Mouse (Mus musculus) C2C12 (cell line): ENCODE data around the gene Wls. TPM values are rescaled to one million over a fixed set of nuclear protein-coding genes. Genes with fewer than 3 reads are reported as not detected.

Experiments used
- H3K27me3 ChIP-seq: one replicate; pipeline ENCODE4 v1.6.1; 2011; ENCODE audit not compliant: control insufficient read depth, insufficient read depth, insufficient read length
- H3K36me3 ChIP-seq: one replicate; pipeline ENCODE4 v1.6.1; 2011; ENCODE audit not compliant: control insufficient read depth, insufficient read depth
- H3K4me3 ChIP-seq: one replicate; pipeline ENCODE4 v1.5.1; 2011; ENCODE audit warnings: mild to moderate bottlenecking, control low read depth; ENCODE audit not compliant: poor library complexity, insufficient read depth, severe bottlenecking
- H3K79me2 ChIP-seq: one replicate; pipeline ENCODE4 v1.6.1; 2011; ENCODE audit not compliant: control insufficient read depth, insufficient read depth
- H3K79me3 ChIP-seq: one replicate; pipeline ENCODE4 v1.6.1; 2011; ENCODE audit warnings: low read depth, control low read depth
- H3ac ChIP-seq: one replicate; pipeline ENCODE3; 2011; ENCODE audit warnings: low read depth; ENCODE audit not compliant: control insufficient read depth, insufficient read length
- CEBPB ChIP-seq: IDR thresholded peaks from one replicate; pipeline ENCODE4 v1.6.1; 2011; ENCODE audit warnings: low read depth, mild to moderate bottlenecking, control low read depth, moderate library complexity
- CTCF ChIP-seq: IDR thresholded peaks from one replicate; pipeline ENCODE4 v1.5.1; 2011; ENCODE audit not compliant: control insufficient read depth, insufficient read depth, insufficient read length
- FOSL1 ChIP-seq: IDR thresholded peaks from one replicate; pipeline ENCODE4 v1.8.0; 2011; ENCODE audit warnings: mild to moderate bottlenecking, low read length; ENCODE audit not compliant: poor library complexity, insufficient read depth, severe bottlenecking
- MAX ChIP-seq: IDR thresholded peaks from one replicate; pipeline ENCODE4 v1.6.1; 2011; ENCODE audit warnings: mild to moderate bottlenecking, control low read depth
- MYOD1 ChIP-seq: IDR thresholded peaks from one replicate; pipeline ENCODE4 v1.6.1; 2011; ENCODE audit warnings: low read depth; ENCODE audit not compliant: control insufficient read depth, insufficient read length
- MYOG ChIP-seq: IDR thresholded peaks from one replicate; pipeline ENCODE4 v1.6.1; 2011; ENCODE audit not compliant: control insufficient read depth, insufficient read length; ENCODE audit errors: extremely low read depth
- USF1 ChIP-seq: IDR thresholded peaks from one replicate; pipeline ENCODE4 v1.6.1; 2011; ENCODE audit warnings: low read depth, mild to moderate bottlenecking, control low read depth, moderate library complexity
- long read RNA-seq, 2 experiments: library from polyadenylated mRNA; unstranded; transcript quantifications; one replicate each; pipeline ENCODE4 v2.0.0; 2019 to 2020
- polyA plus RNA-seq: library from polyadenylated mRNA; unstranded; fragments of >200 nt; fragmentation: generic; extraction: Trizol; gene quantifications from one replicate; pipeline ENCODE4 v1.2.1, GENCODE M21; 2012; ENCODE audit warnings: missing spikeins

Gene Wls
- 135 TPM for polyA plus RNA-seq
- long read RNA-seq, experiment 1, transcript Wls-205 (13 exons, 2,050 nt), result minor isoform, 70 of 455 reads
- long read RNA-seq, experiment 1, transcript Wls-201 (12 exons, 3,559 nt), result major isoform, 289 of 455 reads
- long read RNA-seq, experiment 1, transcript Wls-206 (13 exons, 2,453 nt), result minor isoform, 10 of 455 reads
- long read RNA-seq, experiment 1, transcript Wls-204 (8 exons, 2,949 nt), result minor isoform, 5 of 455 reads
- long read RNA-seq, experiment 1, partial matches to known transcripts, result 44 of 455 reads
- long read RNA-seq, experiment 1, other reads (novel, unspliced or antisense), result 36 of 455 reads
- long read RNA-seq, experiment 2, transcript Wls-201 (12 exons, 3,559 nt), result major isoform, 1,030 of 1,413 reads
- long read RNA-seq, experiment 2, transcript Wls-206 (13 exons, 2,453 nt), result minor isoform, 176 of 1,413 reads
- long read RNA-seq, experiment 2, transcript Wls-205 (13 exons, 2,050 nt), result minor isoform, 129 of 1,413 reads
- long read RNA-seq, experiment 2, partial matches to known transcripts, result 14 of 1,413 reads
- long read RNA-seq, experiment 2, other reads (novel, unspliced or antisense), result 60 of 1,413 reads

DNA sequence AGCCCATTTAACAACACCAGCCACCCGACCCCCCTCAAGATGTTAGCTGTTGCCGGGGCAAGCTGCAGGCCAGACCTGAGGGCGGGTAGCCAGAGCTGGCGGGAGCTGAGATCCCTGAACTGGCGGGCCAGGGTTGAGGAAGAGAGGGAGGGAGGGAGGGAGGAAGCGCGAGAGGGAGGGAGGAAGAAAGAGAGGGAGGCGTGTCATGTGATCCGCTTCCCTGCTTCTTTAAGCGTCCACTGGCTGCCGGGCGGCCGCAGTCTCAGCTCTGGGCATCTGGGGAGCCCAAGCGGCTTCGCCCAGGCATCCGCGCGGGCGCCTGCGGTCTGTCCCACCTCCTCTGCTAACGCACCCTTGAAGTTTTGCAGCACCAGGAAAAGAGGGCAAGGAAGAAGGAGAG lies at the start of gene Wls:
TSS of gene Wls (plus strand) at position 192 of the 400 bp plus-strand sequence.
- Histone ChIP-seq H3K79me3 (peaks cover 48% of the 10 kb centered on the region), H3K36me3 (no peaks in the 10 kb centered on the region), H3K79me2 (peaks cover 51% of the 10 kb centered on the region), H3K27me3 (no peaks in the 10 kb centered on the region), H3K4me3 (peak within 1 kb of the TSS; percentile 72), H3ac (peak within 1 kb of the TSS; percentile 92)
- TF ChIP-seq USF1, result peak; percentile 83
- no peak for TF ChIP-seq MYOD1
- TF ChIP-seq FOSL1, result no peak
- no peak for TF ChIP-seq MYOG
- TF ChIP-seq CTCF, result no peak
- TF ChIP-seq CEBPB, result no peak
- no peak for TF ChIP-seq MAX

DNA sequence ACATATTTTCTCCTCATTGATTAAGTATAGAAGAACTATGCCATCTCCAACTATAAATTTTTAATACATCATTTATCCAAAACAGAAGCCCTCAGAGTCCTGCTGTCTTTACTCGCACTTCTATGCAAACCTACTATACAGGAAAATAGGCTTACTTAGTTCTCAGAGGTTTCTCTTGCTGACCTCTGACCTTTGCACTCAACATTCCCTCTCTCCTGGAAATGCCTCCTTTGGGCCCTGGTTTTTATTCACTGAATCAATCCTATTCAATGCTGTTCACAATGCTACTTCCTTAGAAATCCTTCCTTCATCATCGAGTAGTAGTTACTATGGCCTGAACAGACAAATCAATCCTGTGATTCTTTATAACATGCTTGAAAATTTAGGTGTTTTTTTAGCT lies 49.7 kb upstream of the Wls start:
- H3K36me3 ChIP-seq, result no peaks in the 10 kb centered on the region
- TF ChIP-seq CEBPB, result no peak
- TF ChIP-seq MYOD1, result no peak
- H3ac ChIP-seq, result no peak overlapping the region
- H3K27me3 ChIP-seq, result no peaks in the 10 kb centered on the region
- H3K4me3 ChIP-seq, result no peak overlapping the region
- H3K79me3 ChIP-seq, result no peaks in the 10 kb centered on the region
- no peaks in the 10 kb centered on the region for H3K79me2 ChIP-seq

DNA sequence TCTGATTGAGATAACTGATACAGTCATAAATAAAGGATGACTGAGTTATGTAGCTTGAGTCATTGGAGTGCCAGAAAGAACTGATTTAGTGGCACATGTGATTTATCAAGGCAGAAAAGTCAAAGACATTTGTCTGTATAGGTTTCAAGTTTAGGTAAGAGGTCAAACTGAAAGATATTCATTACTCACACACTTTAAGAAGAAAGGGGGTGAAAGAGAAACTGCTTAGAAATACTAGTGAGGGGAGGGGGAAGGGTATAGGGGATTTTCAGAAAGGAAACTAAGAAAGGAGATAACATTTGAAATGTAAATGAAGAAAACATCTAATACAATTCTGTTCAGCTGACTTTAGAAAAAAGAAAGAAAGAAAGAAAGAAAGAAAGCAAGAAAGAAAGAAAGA lies 7.9 kb upstream of the Wls start:
- no peaks in the 10 kb centered on the region for H3K79me2 ChIP-seq
- no peaks in the 10 kb centered on the region for H3K79me3 ChIP-seq
- TF ChIP-seq CTCF, result no peak
- no peak for TF ChIP-seq MYOD1
- TF ChIP-seq USF1, result no peak
- TF ChIP-seq MAX, result no peak
- TF ChIP-seq FOSL1, result no peak
- no peak for TF ChIP-seq MYOG
- no peak for TF ChIP-seq CEBPB

DNA sequence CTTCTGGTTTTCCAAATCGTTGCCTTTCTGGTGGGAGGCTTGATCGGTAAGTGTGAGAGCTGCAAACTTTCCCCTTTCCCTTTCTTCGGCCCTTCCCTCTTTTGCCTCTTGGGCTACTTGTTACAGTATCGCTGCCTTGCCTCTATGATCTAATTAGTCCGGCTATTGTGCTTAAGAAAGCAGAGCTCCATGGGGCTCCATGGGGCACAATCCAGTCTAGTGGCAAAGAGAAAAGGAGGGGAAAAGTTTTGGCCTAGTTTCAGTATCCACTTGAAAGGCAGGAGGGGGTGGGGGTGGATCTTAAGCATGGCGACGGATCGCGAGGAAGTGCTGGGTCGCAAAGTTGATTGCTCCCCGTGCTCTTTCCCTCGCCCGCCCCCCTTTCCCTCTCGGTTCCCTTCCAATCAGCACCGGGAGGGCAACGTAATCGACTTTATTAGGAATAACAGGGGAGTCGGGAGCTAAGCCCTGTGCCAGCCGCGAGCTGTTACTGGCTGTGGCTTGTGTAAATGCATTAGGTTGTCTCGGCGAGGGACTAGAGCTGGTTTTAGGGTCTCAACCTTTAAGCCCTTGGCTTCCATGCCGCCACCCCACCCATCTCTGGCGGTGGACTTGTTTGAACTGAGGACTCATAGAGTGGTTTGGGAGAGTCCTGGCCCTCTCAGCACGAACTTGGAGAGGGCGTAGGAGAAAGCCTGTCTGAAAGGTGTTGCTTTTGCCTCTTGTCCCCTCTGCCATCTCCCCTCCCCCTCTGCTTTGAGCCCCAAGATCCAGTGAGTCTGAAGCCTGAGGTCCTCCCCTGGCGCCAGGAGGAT lies 737 bp downstream of the Wls start:
- Histone ChIP-seq H3K79me3 (peaks cover 55% of the 10 kb centered on the region), H3K79me2 (peaks cover 58% of the 10 kb centered on the region), H3ac (peak overlapping the region; percentile 92), H3K27me3 (no peaks in the 10 kb centered on the region), H3K4me3 (peak overlapping the region; percentile 72), H3K36me3 (no peaks in the 10 kb centered on the region)
- TF ChIP-seq USF1 (no peak), MAX (no peak), CTCF (no peak), CEBPB (no peak), MYOG (no peak), FOSL1 (no peak)

More for the DNA sequence above, 7.9 kb upstream of the Wls start:
- H3K4me3 ChIP-seq, result no peak overlapping the region
- H3K27me3 ChIP-seq, result no peaks in the 10 kb centered on the region
- H3ac ChIP-seq, result no peak overlapping the region
- H3K36me3 ChIP-seq, result no peaks in the 10 kb centered on the region

DNA sequence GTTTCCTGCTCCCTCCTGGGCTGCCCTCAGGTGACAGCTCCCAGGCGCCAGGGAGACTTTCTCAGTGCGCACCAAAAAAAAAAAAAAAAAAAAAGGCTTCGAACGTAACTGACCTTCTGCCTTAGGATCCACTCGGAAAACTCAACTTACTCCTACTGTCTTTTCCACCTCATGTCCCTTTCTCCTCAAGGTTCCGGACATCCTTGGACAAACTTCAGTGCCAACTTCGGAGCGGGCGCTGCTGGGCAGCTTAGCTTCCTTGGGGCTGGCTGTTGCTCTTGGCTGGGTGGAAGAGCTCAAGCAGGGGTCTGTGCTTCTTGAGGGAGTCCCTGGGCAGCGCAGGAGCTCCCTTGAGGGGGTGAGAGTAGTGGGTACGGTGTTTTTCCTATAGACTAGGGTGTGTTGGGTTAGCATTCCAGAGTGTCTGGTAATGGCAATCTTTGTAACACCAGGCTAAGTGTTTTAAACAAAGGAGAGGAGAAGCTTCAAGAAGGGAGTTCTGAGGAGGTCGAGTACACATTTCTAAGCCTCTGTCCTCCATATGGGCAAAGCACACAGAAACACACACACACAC lies 1.4 kb downstream of the Wls start:
- no peak for TF ChIP-seq MAX
- no peak for TF ChIP-seq MYOG
- no peak for TF ChIP-seq CTCF
- TF ChIP-seq CEBPB, result no peak
- TF ChIP-seq USF1, result no peak

More for the DNA sequence above, 1.4 kb downstream of the Wls start:
- Histone ChIP-seq H3K36me3 (peaks cover under 1% of the 10 kb centered on the region), H3K79me3 (peaks cover 62% of the 10 kb centered on the region), H3ac (peak overlapping the region; percentile 92), H3K4me3 (peak overlapping the region; percentile 72), H3K27me3 (no peaks in the 10 kb centered on the region), H3K79me2 (peaks cover 65% of the 10 kb centered on the region)
